Comparison of ENCODE assay signal across 23 mouse cellular contexts in genomic region chr7:92485881-92486710, GRCm38 (mm10).
A peak's percentile ranks its signal among the peaks of the same experiment; 100 is the strongest.
DNase-seq lines count a peak whose midpoint lies in the region; ATAC-seq and TF ChIP-seq lines count a peak whose summit lies in the region.
"Had no signal": no experiment of that assay in that cellular context is flagged by ENCODE, and none has a peak within 500 bp of the region (broad histone marks: within the 10 kb centered on the region; RNA-seq: fewer than 3 reads in every experiment).

No protein-coding gene starts in this region.

- H3K27ac ChIP-seq in embryonic facial prominence, embryonic 11.5 days (replicated peaks; ENCODE audit: low read depth, low read length), result no peak overlapping the region; the same call in 1 of the 2 replicates
- no peak overlapping the region for H3K27ac ChIP-seq in embryonic facial prominence, embryonic 10.5 days (replicated peaks)
- no peak overlapping the region for H3K27ac ChIP-seq in midbrain, postnatal 0 days (ENCODE audit: low read depth, low read length)
- no peak overlapping the region for H3K27ac ChIP-seq in midbrain, embryonic 13.5 days
- peak overlapping the region; percentile 37; the same call in 1 of the 2 replicates for H3K27ac ChIP-seq in embryonic facial prominence, embryonic 12.5 days
- H3K27ac ChIP-seq in intestine, embryonic 16.5 days (ENCODE audit: low read length), result peak overlapping the region; percentile 25; the same call in 1 of the 2 replicates
- H3K27ac ChIP-seq: forebrain, embryonic 12.5 days; heart, embryonic 10.5 days; limb, embryonic 15.5 days; liver, embryonic 15.5 days had no signal

- no peak overlapping the region for H3K9ac ChIP-seq in embryonic facial prominence, embryonic 11.5 days (replicated peaks; ENCODE audit: low read length)
- no peak overlapping the region for H3K9ac ChIP-seq in midbrain, postnatal 0 days (replicated peaks; ENCODE audit: low read length, poor library complexity, severe bottlenecking)
- no peak overlapping the region for H3K9ac ChIP-seq in midbrain, embryonic 13.5 days (replicated peaks)
- H3K9ac ChIP-seq in embryonic facial prominence, embryonic 12.5 days, result no peak overlapping the region
- no peak overlapping the region for H3K9ac ChIP-seq in intestine, embryonic 16.5 days (ENCODE audit: low read depth, low read length)
- H3K9ac ChIP-seq: forebrain, embryonic 12.5 days; limb, embryonic 15.5 days; liver, embryonic 15.5 days had no signal

- H3K4me3 ChIP-seq in embryonic facial prominence, embryonic 11.5 days (ENCODE audit: low read depth, low read length), result no peak overlapping the region
- H3K4me3 ChIP-seq in embryonic facial prominence, embryonic 10.5 days, result no peak overlapping the region
- no peak overlapping the region for H3K4me3 ChIP-seq in midbrain, postnatal 0 days (ENCODE audit: low read depth, low read length)
- H3K4me3 ChIP-seq in midbrain, embryonic 13.5 days (replicated peaks), result no peak overlapping the region
- no peak overlapping the region for H3K4me3 ChIP-seq in embryonic facial prominence, embryonic 12.5 days
- H3K4me3 ChIP-seq in intestine, embryonic 16.5 days (ENCODE audit: low read length), result no peak overlapping the region
- no peak overlapping the region for H3K4me3 ChIP-seq in lung, adult 2 months (replicated peaks; ENCODE audit: extremely low read depth, low read depth, low read length)
- H3K4me3 ChIP-seq: forebrain, embryonic 12.5 days; heart, embryonic 10.5 days; limb, embryonic 15.5 days; liver, embryonic 15.5 days had no signal

- ATAC-seq in embryonic facial prominence, embryonic 11.5 days (replicated peaks; ENCODE audit: insufficient number of reproducible peaks, low FRiP score, low TSS enrichment, low read depth), result peak; percentile 91
- ATAC-seq in midbrain, postnatal 0 days (ENCODE audit: low FRiP score), result no peak
- ATAC-seq in midbrain, embryonic 13.5 days, result no peak
- ATAC-seq in embryonic facial prominence, embryonic 12.5 days (ENCODE audit: insufficient number of reproducible peaks, insufficient read depth, low FRiP score, low TSS enrichment), result peak; percentile 74
- peak; percentile 56; the same call in 1 of the 2 replicates for ATAC-seq in intestine, embryonic 16.5 days
- ATAC-seq: activated CD4-positive, CD25-positive, alpha-beta regulatory T cell, adult 4 months; CD4-positive, CD25-positive, alpha-beta regulatory T cell, adult 4 months; hindbrain, embryonic 16.5 days had no signal

- H3K36me3 ChIP-seq in embryonic facial prominence, embryonic 11.5 days (replicated peaks; ENCODE audit: control insufficient read depth, insufficient read depth, low read depth, low read length), result no peaks in the 10 kb centered on the region
- H3K36me3 ChIP-seq in embryonic facial prominence, embryonic 10.5 days (replicated peaks), result no peaks in the 10 kb centered on the region
- H3K36me3 ChIP-seq in midbrain, postnatal 0 days (ENCODE audit: insufficient read depth, low read length), result no peaks in the 10 kb centered on the region
- H3K36me3 ChIP-seq in midbrain, embryonic 13.5 days, result no peaks in the 10 kb centered on the region
- H3K36me3 ChIP-seq in embryonic facial prominence, embryonic 12.5 days, result no peaks in the 10 kb centered on the region
- H3K36me3 ChIP-seq in intestine, embryonic 16.5 days (ENCODE audit: control insufficient read depth, insufficient read depth, low read length), result no peaks in the 10 kb centered on the region
- H3K36me3 ChIP-seq: forebrain, embryonic 12.5 days; heart, embryonic 10.5 days; limb, embryonic 15.5 days; liver, embryonic 15.5 days had no signal

- TF ChIP-seq POLR2A in lung, adult 2 months (IDR thresholded peaks at IDR 0.05; ENCODE audit: borderline replicate concordance, extremely low read depth, low read depth, low read length), result no peak

- peak; percentile 72 for DNase-seq in embryonic facial prominence, embryonic 11.5 days (ENCODE audit: low spot score)
- no peak for DNase-seq in embryonic facial prominence, embryonic 10.5 days (ENCODE audit: low spot score)
- DNase-seq in midbrain, postnatal 0 days (ENCODE audit: low spot score), result peak; percentile 26
- DNase-seq in lung, adult 2 months, result no peak
- no peak for DNase-seq in gastrocnemius, postnatal 25 days
- DNase-seq: adrenal gland, postnatal 10 days; cerebellum, adult 9-10 months; kidney, adult 8-10 months; kidney, postnatal 14 days; left cerebral cortex, postnatal 4 days; lung, postnatal 4 days; retina, postnatal 1 day; thymus, postnatal 25 days had no signal

- H3K9me3 ChIP-seq in embryonic facial prominence, embryonic 11.5 days (replicated peaks; ENCODE audit: control insufficient read depth, low read length), result no peaks in the 10 kb centered on the region
- H3K9me3 ChIP-seq in embryonic facial prominence, embryonic 10.5 days, result no peaks in the 10 kb centered on the region
- no peaks in the 10 kb centered on the region for H3K9me3 ChIP-seq in midbrain, postnatal 0 days (ENCODE audit: low read length)
- no peaks in the 10 kb centered on the region for H3K9me3 ChIP-seq in midbrain, embryonic 13.5 days
- H3K9me3 ChIP-seq in embryonic facial prominence, embryonic 12.5 days, result no peaks in the 10 kb centered on the region
- no peaks in the 10 kb centered on the region for H3K9me3 ChIP-seq in intestine, embryonic 16.5 days (ENCODE audit: control insufficient read depth, low read length)
- H3K9me3 ChIP-seq: forebrain, embryonic 12.5 days; heart, embryonic 10.5 days; limb, embryonic 15.5 days; liver, embryonic 15.5 days had no signal

- no peak for TF ChIP-seq CTCF in midbrain, postnatal 0 days (IDR thresholded peaks at IDR 0.05)
- no peak for TF ChIP-seq CTCF in lung, adult 2 months (IDR thresholded peaks at IDR 0.05; ENCODE audit: insufficient read depth, low read length)

- no peaks in the 10 kb centered on the region for H3K4me1 ChIP-seq in embryonic facial prominence, embryonic 11.5 days (ENCODE audit: control insufficient read depth, insufficient read depth, low read length)
- no peaks in the 10 kb centered on the region for H3K4me1 ChIP-seq in embryonic facial prominence, embryonic 10.5 days
- H3K4me1 ChIP-seq in midbrain, postnatal 0 days (ENCODE audit: insufficient read depth, low read length), result no peaks in the 10 kb centered on the region
- 0 out of 2 replicates have a peak, but pooled peaks cover 2% of the 10 kb centered on the region for H3K4me1 ChIP-seq in midbrain, embryonic 13.5 days (replicated peaks)
- H3K4me1 ChIP-seq in embryonic facial prominence, embryonic 12.5 days, result no peaks in the 10 kb centered on the region
- H3K4me1 ChIP-seq in intestine, embryonic 16.5 days (ENCODE audit: control insufficient read depth, insufficient read depth, low read length), result no peaks in the 10 kb centered on the region
- no peaks in the 10 kb centered on the region for H3K4me1 ChIP-seq in lung, adult 2 months (ENCODE audit: control insufficient read depth, insufficient read depth, low read length)
- H3K4me1 ChIP-seq: forebrain, embryonic 12.5 days; heart, embryonic 10.5 days; limb, embryonic 15.5 days; liver, embryonic 15.5 days had no signal

- H3K4me2 ChIP-seq in embryonic facial prominence, embryonic 11.5 days (ENCODE audit: low read depth, low read length), result no peak overlapping the region
- no peak overlapping the region for H3K4me2 ChIP-seq in midbrain, postnatal 0 days (ENCODE audit: low read depth, low read length, poor library complexity, severe bottlenecking)
- no peak overlapping the region for H3K4me2 ChIP-seq in midbrain, embryonic 13.5 days (replicated peaks)
- no peak overlapping the region for H3K4me2 ChIP-seq in embryonic facial prominence, embryonic 12.5 days (replicated peaks)
- H3K4me2 ChIP-seq in intestine, embryonic 16.5 days (ENCODE audit: low read depth, low read length), result no peak overlapping the region
- H3K4me2 ChIP-seq: forebrain, embryonic 12.5 days; limb, embryonic 15.5 days; liver, embryonic 15.5 days had no signal

- WGBS in embryonic facial prominence, embryonic 11.5 days, result 40% methylated on average over 3 of the region's 3 CpGs
- 44% methylated on average over 3 of the region's 3 CpGs for WGBS in embryonic facial prominence, embryonic 10.5 days
- 36% methylated on average over 3 of the region's 3 CpGs for WGBS in midbrain, postnatal 0 days
- WGBS in midbrain, embryonic 13.5 days, result 49% methylated on average over 3 of the region's 3 CpGs
- WGBS in embryonic facial prominence, embryonic 12.5 days, result 23% methylated on average over 3 of the region's 3 CpGs
- 39% methylated on average over 3 of the region's 3 CpGs for WGBS in intestine, embryonic 16.5 days
- WGBS in lung, adult 2 months, result 55% methylated on average over 3 of the region's 3 CpGs

- no peaks in the 10 kb centered on the region for H3K27me3 ChIP-seq in embryonic facial prominence, embryonic 11.5 days (ENCODE audit: control insufficient read depth, insufficient read depth, low read length)
- no peaks in the 10 kb centered on the region for H3K27me3 ChIP-seq in embryonic facial prominence, embryonic 10.5 days (replicated peaks; ENCODE audit: low read depth, poor library complexity, severe bottlenecking)
- H3K27me3 ChIP-seq in midbrain, postnatal 0 days (ENCODE audit: insufficient read depth, low read length), result no peaks in the 10 kb centered on the region
- H3K27me3 ChIP-seq in midbrain, embryonic 13.5 days, result no peaks in the 10 kb centered on the region
- H3K27me3 ChIP-seq in embryonic facial prominence, embryonic 12.5 days, result no peaks in the 10 kb centered on the region
- H3K27me3 ChIP-seq in intestine, embryonic 16.5 days (replicated peaks; ENCODE audit: control insufficient read depth, insufficient read depth, low read length), result no peaks in the 10 kb centered on the region
- H3K27me3 ChIP-seq: forebrain, embryonic 12.5 days; limb, embryonic 15.5 days; liver, embryonic 15.5 days had no signal

Comparison
In these comparisons a context has a peak if more than half of its experiments do, and no peak if none do; other contexts are left out.
1. DNase-seq: peak in embryonic facial prominence, embryonic 11.5 days (single experiment) and midbrain, postnatal 0 days (single experiment); none in embryonic facial prominence, embryonic 10.5 days (single experiment), lung, adult 2 months (single experiment) and gastrocnemius, postnatal 25 days (single experiment).
2. H3K27ac ChIP-seq: peak in embryonic facial prominence, embryonic 12.5 days (single experiment) and intestine, embryonic 16.5 days (single experiment); none in embryonic facial prominence, embryonic 11.5 days (single experiment), embryonic facial prominence, embryonic 10.5 days (single experiment), midbrain, postnatal 0 days (single experiment) and midbrain, embryonic 13.5 days (single experiment).
3. ATAC-seq: peak in embryonic facial prominence, embryonic 11.5 days (single experiment), embryonic facial prominence, embryonic 12.5 days (single experiment) and intestine, embryonic 16.5 days (single experiment); none in midbrain, postnatal 0 days (single experiment) and midbrain, embryonic 13.5 days (single experiment).